Mouse (Mus musculus) midbrain, postnatal 0 days (tissue): ENCODE measurements at regions not wholly inside any gene's neighbourhood (a gene's known extent, or its start where the extent isn't known, plus 50 kb on each side); places are given as distances from the start of the nearest gene placed in this dataset.
A peak's percentile ranks its signal among the peaks of the same experiment; 100 is the strongest.

Source experiments
- ATAC-seq: fragments of 200-750 bp; cut with Nextera tagmentation; 2 replicates; pipeline ENCODE4 v1.8.0; 2017; ENCODE audit warnings: moderate number of reproducible peaks, mild to moderate bottlenecking, moderate TSS enrichment, moderate library complexity; ENCODE audit not compliant: low FRiP score
- DNase-seq: peaks from one replicate; pipeline ENCODE4 v3.0.0-alpha.2; 2015; ENCODE audit warnings: low spot score
- H3K27ac ChIP-seq: fragments of 300-500 bp; sonication (generic); 2 replicates; pipeline ENCODE4 v1.5.1; 2014; ENCODE audit warnings: low read depth, mild to moderate bottlenecking, low read length, mixed read lengths
- H3K27me3 ChIP-seq: fragments of 300-500 bp; sonication (generic); 2 replicates; pipeline ENCODE4 v1.6.1; 2014; ENCODE audit warnings: low read length, control low read depth, mixed read lengths; ENCODE audit not compliant: insufficient read depth
- H3K36me3 ChIP-seq: fragments of 300-500 bp; sonication (generic); 2 replicates; pipeline ENCODE4 v1.6.1; 2014; ENCODE audit warnings: low read length, control low read depth, mixed read lengths; ENCODE audit not compliant: insufficient read depth
- H3K4me1 ChIP-seq: fragments of 300-500 bp; sonication (generic); 2 replicates; pipeline ENCODE4 v1.6.1; 2014; ENCODE audit warnings: mild to moderate bottlenecking, control low read depth, antibody characterized with exemption, low read length, mixed read lengths; ENCODE audit not compliant: insufficient read depth
- H3K4me2 ChIP-seq: fragments of 300-500 bp; sonication (generic); 2 replicates; pipeline ENCODE4 v1.6.1; 2014; ENCODE audit warnings: low read depth, mild to moderate bottlenecking, low read length, mixed read lengths; ENCODE audit not compliant: poor library complexity, severe bottlenecking
- H3K4me3 ChIP-seq: fragments of 300-500 bp; sonication (generic); 2 replicates; pipeline ENCODE4 v1.5.1; 2014; ENCODE audit warnings: low read depth, mild to moderate bottlenecking, low read length, moderate library complexity
- H3K9ac ChIP-seq: fragments of 300-500 bp; sonication (generic); replicated peaks from 2 replicates; pipeline ENCODE4 v1.6.1; 2014; ENCODE audit warnings: mild to moderate bottlenecking, low read length, moderate library complexity, mixed read lengths; ENCODE audit not compliant: poor library complexity, severe bottlenecking
- H3K9me3 ChIP-seq: fragments of 300-500 bp; sonication (generic); 2 replicates; pipeline ENCODE4 v1.6.1; 2016; ENCODE audit warnings: low read length, control low read depth
- CTCF ChIP-seq: IDR thresholded peaks from 2 replicates; pipeline ENCODE4 v1.5.1; 2016; ENCODE audit warnings: antibody characterized with exemption, mild to moderate bottlenecking
- WGBS: fragments of 180-500 bp; shearing (Covaris S2); extraction: QIAGEN DNeasy Blood & Tissue Kit; methylation state at CpG from one replicate; pipeline ENCODE4 v1.1.7; 2014; 5-methylcytosine and 5-hydroxymethylcytosine counted together

DNA sequence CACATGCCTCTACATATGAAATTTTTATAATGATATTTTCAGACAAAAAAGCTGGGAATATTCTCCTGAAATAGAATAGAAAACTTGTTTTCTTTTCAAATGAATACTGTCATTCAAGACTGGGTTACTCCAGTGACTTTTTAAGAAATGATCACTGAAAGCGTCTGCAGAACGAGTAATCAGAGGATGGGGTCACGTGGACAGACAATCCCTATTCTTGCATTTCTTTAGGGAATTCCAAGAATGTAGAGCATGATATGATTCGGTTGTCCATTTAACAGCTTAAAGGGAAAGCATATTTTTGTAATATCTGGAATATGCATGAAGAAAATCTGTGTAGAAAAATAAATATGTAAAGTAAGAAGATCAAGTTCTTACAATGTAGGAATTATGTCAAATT, 65.6 kb downstream of the 4933402N22Rik start:
- 65% methylated on average over 4 of the region's 4 CpGs for WGBS
- Histone ChIP-seq H3K4me3 (no peak overlapping the region), H3K9ac (no peak overlapping the region), H3K36me3 (no peaks in the 10 kb centered on the region), H3K9me3 (no peaks in the 10 kb centered on the region), H3K27ac (no peak overlapping the region), H3K4me1 (no peaks in the 10 kb centered on the region), H3K27me3 (no peaks in the 10 kb centered on the region), H3K4me2 (no peak overlapping the region)
- no peak for DNase-seq
- ATAC-seq, result no peak
- no peak for TF ChIP-seq CTCF

DNA sequence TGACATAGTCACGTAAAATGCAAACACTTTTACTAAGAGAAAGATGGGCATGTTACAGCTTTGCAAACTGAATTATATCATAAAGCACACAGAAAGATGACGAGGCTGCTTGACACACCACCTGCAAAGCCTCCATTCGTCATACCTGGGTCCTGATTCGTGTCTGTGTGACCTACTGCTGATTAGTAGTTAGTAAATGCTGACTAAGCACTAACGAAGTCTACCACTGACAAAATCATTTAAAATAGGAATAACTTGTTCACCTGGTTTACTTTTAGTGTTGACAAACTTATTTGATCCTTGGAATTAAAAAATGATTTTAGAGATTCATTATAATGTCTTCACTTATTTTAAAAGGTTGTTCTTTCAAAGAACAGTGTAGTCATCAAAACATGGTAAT, 71.3 kb downstream of the 4933402N22Rik start:
- ATAC-seq, result no peak

DNA sequence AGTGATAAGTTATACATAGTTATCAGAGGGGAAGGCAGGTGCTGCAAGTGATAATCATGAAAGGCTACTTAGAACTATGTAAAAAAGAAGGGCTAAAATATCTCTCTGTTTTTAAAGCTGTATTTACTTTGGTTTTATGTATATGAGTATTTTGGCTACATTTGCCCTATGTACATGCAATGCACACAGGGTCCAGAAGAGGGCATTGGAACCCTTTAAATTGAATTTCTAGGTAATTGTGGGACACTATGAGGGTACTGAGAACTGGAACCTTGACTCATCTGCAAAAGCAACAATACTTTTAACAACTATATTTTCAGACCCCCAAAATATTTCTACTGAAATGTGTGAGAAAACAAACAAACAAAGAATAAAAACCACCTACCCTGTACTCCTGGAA, 82.9 kb downstream of the 4933402N22Rik start:
- Histone ChIP-seq H3K27ac (no peak overlapping the region), H3K9me3 (no peaks in the 10 kb centered on the region), H3K4me3 (no peak overlapping the region), H3K4me1 (no peaks in the 10 kb centered on the region), H3K4me2 (no peak overlapping the region), H3K9ac (no peak overlapping the region), H3K36me3 (no peaks in the 10 kb centered on the region), H3K27me3 (no peaks in the 10 kb centered on the region)
- DNase-seq, result no peak
- no peak for ATAC-seq
- 0 out of 2 replicates have a peak, but pooled peaks have one; percentile 17 for TF ChIP-seq CTCF

More for the DNA sequence above, 71.3 kb downstream of the 4933402N22Rik start:
- no peaks in the 10 kb centered on the region for H3K9me3 ChIP-seq
- DNase-seq, result no peak
- no peaks in the 10 kb centered on the region for H3K36me3 ChIP-seq
- no peaks in the 10 kb centered on the region for H3K4me1 ChIP-seq
- no peak for TF ChIP-seq CTCF
- no peak overlapping the region for H3K27ac ChIP-seq
- WGBS, result 86% methylated on average over 5 of the region's 5 CpGs
- no peak overlapping the region for H3K4me3 ChIP-seq
- no peak overlapping the region for H3K9ac ChIP-seq
- H3K4me2 ChIP-seq, result no peak overlapping the region
- H3K27me3 ChIP-seq, result no peaks in the 10 kb centered on the region

DNA sequence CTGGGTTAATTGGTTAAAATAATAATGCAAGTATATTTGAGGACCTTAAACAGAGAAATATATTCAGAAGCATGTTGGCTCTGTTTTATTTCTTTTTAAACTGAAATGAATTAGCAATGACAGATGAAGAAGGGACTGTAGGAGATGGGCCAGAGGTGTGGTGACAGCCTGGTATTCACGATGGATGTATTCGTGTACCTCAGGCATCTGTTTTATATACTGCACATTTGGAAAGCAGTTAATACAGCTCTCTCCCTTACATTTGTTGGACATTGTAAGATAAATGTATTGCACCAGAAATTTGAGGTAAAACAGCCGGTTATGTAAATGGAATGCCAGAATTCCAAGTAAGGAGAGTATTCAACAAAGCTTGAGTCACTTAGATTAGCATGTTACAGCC, 88.6 kb downstream of the 4933402N22Rik start:
- 82% methylated on average over 3 of the region's 3 CpGs for WGBS
- H3K9me3 ChIP-seq, result no peaks in the 10 kb centered on the region
- no peak overlapping the region for H3K27ac ChIP-seq
- H3K4me1 ChIP-seq, result no peaks in the 10 kb centered on the region
- H3K9ac ChIP-seq, result no peak overlapping the region
- TF ChIP-seq CTCF, result no peak
- H3K36me3 ChIP-seq, result no peaks in the 10 kb centered on the region
- ATAC-seq, result no peak
- no peaks in the 10 kb centered on the region for H3K27me3 ChIP-seq
- H3K4me3 ChIP-seq, result no peak overlapping the region
- DNase-seq, result no peak
- no peak overlapping the region for H3K4me2 ChIP-seq

DNA sequence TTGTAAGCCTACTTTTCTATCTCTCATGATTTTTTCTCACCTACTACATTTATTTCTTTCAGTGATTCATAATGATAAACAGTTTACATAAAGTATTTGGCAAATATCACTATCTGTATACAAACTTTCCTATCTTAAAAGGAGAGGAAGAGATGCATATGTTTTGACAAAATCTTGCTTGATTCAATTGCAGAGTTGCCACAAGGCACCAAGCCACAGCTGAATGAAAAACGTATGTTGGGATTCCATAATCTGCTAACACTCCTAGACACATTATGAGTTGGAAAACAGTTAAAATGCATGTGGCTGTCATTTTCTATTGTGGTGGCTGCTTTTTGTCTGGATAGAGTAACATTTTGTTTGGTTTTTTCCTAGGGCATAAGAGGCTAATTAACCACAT, 98.5 kb downstream of the 4933402N22Rik start:
- Histone ChIP-seq H3K4me1 (no peaks in the 10 kb centered on the region), H3K9me3 (no peaks in the 10 kb centered on the region), H3K4me2 (no peak overlapping the region), H3K4me3 (no peak overlapping the region), H3K36me3 (no peaks in the 10 kb centered on the region), H3K27ac (no peak overlapping the region), H3K27me3 (no peaks in the 10 kb centered on the region), H3K9ac (no peak overlapping the region)
- ATAC-seq, result no peak
- 77% methylated on average over 1 of the region's 1 CpGs for WGBS
- TF ChIP-seq CTCF, result no peak
- no peak for DNase-seq

DNA sequence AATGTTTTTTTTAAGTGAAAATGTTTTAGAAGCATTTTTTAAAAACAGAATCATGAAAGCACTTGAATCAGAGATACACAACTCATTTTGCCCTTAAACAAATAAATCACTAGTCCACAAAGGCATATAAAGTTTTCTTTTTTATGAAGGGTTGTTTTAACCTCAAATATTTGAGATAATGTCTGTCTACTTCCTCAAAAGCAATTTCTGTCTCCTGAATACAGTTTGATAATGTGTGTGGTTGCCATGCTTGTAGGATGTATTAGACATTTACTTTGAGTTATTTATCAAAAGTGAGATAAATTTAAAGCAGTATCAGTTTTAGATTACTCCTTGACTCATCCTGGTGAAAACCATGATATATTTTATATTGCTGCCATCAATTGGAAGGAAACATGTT, 102.6 kb downstream of the 4933402N22Rik start:
- H3K4me1 ChIP-seq, result no peaks in the 10 kb centered on the region
- no peak for ATAC-seq
- TF ChIP-seq CTCF, result no peak
- no peaks in the 10 kb centered on the region for H3K36me3 ChIP-seq
- H3K4me2 ChIP-seq, result no peak overlapping the region
- no peak overlapping the region for H3K27ac ChIP-seq
- H3K27me3 ChIP-seq, result no peaks in the 10 kb centered on the region
- H3K9me3 ChIP-seq, result no peaks in the 10 kb centered on the region
- H3K4me3 ChIP-seq, result no peak overlapping the region
- no peak overlapping the region for H3K9ac ChIP-seq
- no peak for DNase-seq
